Mouse (Mus musculus) heart, postnatal 0 days (tissue): ENCODE measurements around the gene Gm21818.
"Not testable (repeated sequence)": the region's sequence is repeated elsewhere in the genome, so short reads cannot be mapped to it uniquely, and the experiment has no call there.

Source experiments
- CTCF ChIP-seq: IDR thresholded peaks from 2 replicates; pipeline ENCODE4 v1.5.1; 2016; ENCODE audit warnings: antibody characterized with exemption, control low read depth, low read depth
- EP300 ChIP-seq: IDR thresholded peaks from 2 replicates; pipeline ENCODE4 v1.6.1; 2016; ENCODE audit warnings: antibody characterized with exemption, low read depth

- TF ChIP-seq CTCF, EP300: not testable (repeated sequence)
Measured at GRCm38 (mm10) chr13:120150589-120150988, 21.6 kb upstream of the Gm21818 start.
